Mouse (Mus musculus) embryonic fibroblast, embryonic 13.5 days (primary cell): Measurements from ENCODE around the gene Mpo. TPM values are rescaled to one million over a fixed set of nuclear protein-coding genes. Genes with fewer than 3 reads are reported as not detected.
A peak's percentile ranks its signal among the peaks of the same experiment; 100 is the strongest.

Experiments used
- H3K27ac ChIP-seq: 2 replicates; pipeline ENCODE4 v1.5.1; 2012; ENCODE audit warnings: low read length, control low read depth, inconsistent platforms; ENCODE audit not compliant: insufficient read depth
- H3K4me1 ChIP-seq: 2 replicates; pipeline ENCODE4 v1.6.1; 2011; ENCODE audit warnings: low read length; ENCODE audit not compliant: control insufficient read depth, insufficient read depth
- H3K4me3 ChIP-seq: 2 replicates; pipeline ENCODE4 v1.5.1; 2011; ENCODE audit warnings: mild to moderate bottlenecking, control low read depth, low read length; ENCODE audit not compliant: insufficient read depth
- CTCF ChIP-seq: IDR thresholded peaks from 2 replicates; pipeline ENCODE4 v1.5.1; 2011; ENCODE audit warnings: mild to moderate bottlenecking, control low read depth, low read length, moderate library complexity, borderline replicate concordance; ENCODE audit not compliant: insufficient read depth
- POLR2A ChIP-seq: IDR thresholded peaks from 2 replicates; pipeline ENCODE4 v1.6.1; 2011; ENCODE audit warnings: low read depth, mild to moderate bottlenecking, control low read depth, low read length, moderate library complexity
- polyA plus RNA-seq: library from polyadenylated mRNA; stranded (reverse); fragments of >200 nt; gene quantifications from 2 replicates; pipeline ENCODE4 v1.2.4, GENCODE M21; 2011; ENCODE audit warnings: low read depth; ENCODE audit not compliant: missing spikeins, insufficient read length

Mpo gene
- polyA plus RNA-seq, 1 experiment: not detected

- no peak overlapping the region for H3K4me3 ChIP-seq
- H3K27ac ChIP-seq: no peak overlapping the region
- no peaks in the 10 kb centered on the region for H3K4me1 ChIP-seq
- TF ChIP-seq CTCF: no peak
- no peak for TF ChIP-seq POLR2A
Observed at GRCm38 (mm10) chr11:87790088-87790487, 3.3 kb upstream of the Mpo start.

DNA sequence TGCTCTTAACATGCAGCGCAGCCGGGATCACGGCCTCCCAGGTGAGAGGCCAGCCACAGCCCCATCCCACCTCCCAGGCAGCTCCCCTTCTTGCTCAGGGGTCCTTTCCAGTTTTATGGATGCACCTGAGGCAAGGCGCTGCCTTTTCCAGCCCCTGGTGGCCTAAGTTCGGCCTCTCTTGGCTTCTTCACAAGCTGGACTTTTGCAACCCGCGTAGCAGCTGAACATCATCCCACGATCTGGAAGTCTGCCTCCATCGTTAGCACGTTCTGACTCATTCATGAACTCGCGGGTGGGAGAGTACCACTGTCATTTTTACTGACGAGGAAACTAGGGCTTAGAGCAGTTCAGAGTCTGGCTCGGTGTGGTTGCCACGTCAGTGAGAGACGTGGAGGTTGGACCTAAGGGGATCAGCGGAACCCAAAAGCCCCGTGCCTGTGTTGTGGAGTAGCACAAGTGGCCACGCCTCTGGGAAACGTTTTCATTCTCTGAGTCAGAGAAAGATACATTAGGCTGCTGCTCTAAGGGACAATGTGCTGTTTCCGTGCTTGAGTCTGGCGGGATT, 8.4 kb downstream of the Mpo start:
- no peaks in the 10 kb centered on the region for H3K4me1 ChIP-seq
- no peak overlapping the region for H3K4me3 ChIP-seq
- no peak overlapping the region for H3K27ac ChIP-seq
- no peak for TF ChIP-seq POLR2A
- no peak for TF ChIP-seq CTCF

DNA sequence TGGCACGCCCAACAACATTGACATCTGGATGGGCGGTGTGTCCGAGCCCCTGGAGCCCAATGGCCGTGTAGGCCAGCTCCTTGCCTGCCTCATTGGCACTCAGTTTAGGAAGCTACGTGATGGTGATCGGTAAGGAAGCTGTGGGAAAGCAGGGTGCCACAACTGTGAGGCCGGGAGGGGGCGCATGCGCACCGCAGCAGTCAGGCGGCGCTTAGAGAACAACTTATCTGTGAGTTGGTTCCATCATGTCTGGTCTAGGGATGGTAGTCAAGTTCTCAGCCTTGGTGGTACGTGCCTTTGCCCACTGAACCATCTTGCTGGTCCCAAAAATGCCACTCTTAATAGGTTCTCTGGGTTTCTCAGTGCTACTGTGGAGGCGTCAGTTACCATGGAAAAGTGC, 9.2 kb downstream of the Mpo start:
- no peak overlapping the region for H3K27ac ChIP-seq
- no peak for TF ChIP-seq POLR2A
- TF ChIP-seq CTCF: peak; percentile 53; the same call in 1 of the 2 replicates

GRCm38 (mm10) chr11:87805448-87805847, 12.1 kb downstream of the Mpo start:
- TF ChIP-seq CTCF: no peak
- no peaks in the 10 kb centered on the region for H3K4me1 ChIP-seq
- no peak overlapping the region for H3K4me3 ChIP-seq
- no peak overlapping the region for H3K27ac ChIP-seq

More for the DNA sequence above, 9.2 kb downstream of the Mpo start:
- Histone ChIP-seq H3K4me3 (no peak overlapping the region), H3K4me1 (no peaks in the 10 kb centered on the region)

DNA sequence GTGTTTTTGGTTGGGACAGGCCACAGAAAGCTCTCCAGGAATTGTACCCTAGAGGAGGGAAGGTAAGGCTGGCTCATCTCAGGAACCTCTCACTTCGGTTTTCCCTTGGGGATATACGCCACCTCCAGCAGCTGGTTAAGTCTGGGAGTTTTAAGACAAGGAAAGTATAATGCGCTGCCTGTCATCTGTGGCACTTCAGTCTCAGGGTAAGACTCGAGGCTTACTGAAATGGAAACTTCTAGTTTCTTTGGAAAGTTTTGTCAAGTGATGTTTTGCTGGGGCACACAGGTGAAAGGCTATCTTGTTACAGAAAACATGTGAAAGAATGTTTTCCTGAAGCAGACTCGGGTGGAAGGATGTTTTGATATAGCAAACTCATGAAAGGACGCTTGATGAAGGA, 14.1 kb downstream of the Mpo start:
- TF ChIP-seq CTCF (no peak), POLR2A (no peak)
- H3K27ac ChIP-seq: no peak overlapping the region
- H3K4me3 ChIP-seq: no peak overlapping the region
- H3K4me1 ChIP-seq: no peaks in the 10 kb centered on the region

GRCm38 (mm10) chr11:87808236-87808635, 14.9 kb downstream of the Mpo start:
- Histone ChIP-seq H3K4me3 (no peak overlapping the region), H3K27ac (no peak overlapping the region), H3K4me1 (no peaks in the 10 kb centered on the region)
- TF ChIP-seq POLR2A (no peak), CTCF (no peak)

DNA sequence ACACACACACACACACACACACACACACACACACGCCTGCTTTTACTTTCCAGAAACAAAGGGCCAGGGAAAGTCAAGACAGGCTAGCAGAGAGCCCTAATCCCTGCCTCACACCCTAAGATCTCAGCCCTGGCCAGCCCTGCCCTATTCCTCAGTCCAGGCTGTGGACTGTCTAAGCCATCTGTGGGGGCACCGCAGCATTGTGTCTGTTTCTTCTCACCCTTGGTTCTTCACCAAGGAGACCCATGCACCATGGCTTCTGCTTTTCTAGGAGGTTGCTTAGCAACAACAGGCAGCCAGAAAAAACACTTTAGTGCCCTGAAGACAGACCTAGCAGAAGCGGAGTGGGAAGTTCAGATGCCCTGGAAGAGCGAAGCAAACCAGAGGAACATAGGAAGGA, 18.0 kb downstream of the Mpo start:
- Histone ChIP-seq H3K4me1 (no peaks in the 10 kb centered on the region), H3K4me3 (no peak overlapping the region), H3K27ac (no peak overlapping the region)
- TF ChIP-seq POLR2A: no peak
- no peak for TF ChIP-seq CTCF

DNA sequence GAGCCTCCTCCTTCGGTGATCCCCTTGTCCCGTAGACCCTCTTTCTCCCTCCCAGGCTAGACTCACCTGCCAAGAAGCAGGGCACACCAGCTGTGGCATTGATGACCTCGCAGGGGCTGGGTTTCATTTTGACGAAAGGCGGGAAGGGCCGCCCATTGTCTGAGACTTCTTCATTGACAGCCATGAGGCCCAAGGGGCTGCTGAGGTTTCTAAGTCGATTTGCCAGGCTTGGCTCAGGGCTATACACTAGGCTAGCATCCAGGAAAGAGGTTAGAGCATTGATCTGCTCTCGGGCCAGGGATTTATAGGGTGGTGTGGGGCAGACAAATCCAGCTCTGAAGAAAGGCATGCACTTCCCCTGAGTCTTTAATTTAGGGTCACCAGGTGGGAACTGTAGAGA, 21.4 kb downstream of the Mpo start:
- H3K4me3 ChIP-seq: no peak overlapping the region
- no peak for TF ChIP-seq CTCF
- TF ChIP-seq POLR2A: no peak
- no peaks in the 10 kb centered on the region for H3K4me1 ChIP-seq
- no peak overlapping the region for H3K27ac ChIP-seq

DNA sequence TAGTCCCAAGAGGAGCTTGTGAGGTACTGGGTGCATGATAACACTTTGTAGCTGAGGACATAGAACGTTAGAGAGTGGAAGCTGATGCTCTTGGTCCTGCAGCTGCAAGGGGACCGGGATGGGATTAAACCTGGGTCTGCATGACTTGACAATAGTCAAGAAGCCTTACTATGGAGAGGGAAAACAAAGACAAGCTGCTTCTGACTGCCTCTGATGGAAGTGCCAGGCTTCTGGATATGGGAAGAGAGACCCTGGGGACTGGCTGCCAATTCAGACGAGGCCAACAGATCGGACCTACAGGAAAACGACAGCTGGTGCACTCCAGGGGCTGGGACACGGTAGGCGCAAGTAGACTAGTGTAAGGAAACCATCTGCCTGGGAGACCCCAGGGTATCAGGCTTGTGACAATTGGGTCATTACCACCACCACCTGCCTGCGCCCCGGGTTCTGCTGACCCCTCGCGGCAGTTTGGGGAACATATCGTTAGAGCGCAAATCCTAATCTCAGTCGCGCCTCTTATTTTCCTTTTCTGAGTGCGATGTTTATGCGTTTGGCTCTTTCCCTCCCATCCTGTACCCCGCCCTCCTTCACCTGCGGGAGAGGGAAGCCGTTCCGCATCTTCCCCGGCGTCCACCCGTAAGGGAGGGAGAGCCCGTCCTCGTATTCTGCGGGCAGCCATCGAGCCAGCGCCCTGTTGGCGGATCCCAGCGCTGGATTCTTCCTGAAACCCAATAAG, 23.5 kb downstream of the Mpo start:
- no peak for TF ChIP-seq POLR2A
- TF ChIP-seq CTCF: peak; percentile 61; the same call in 1 of the 2 replicates
- no peaks in the 10 kb centered on the region for H3K4me1 ChIP-seq
- peak overlapping the region; percentile 29 for H3K4me3 ChIP-seq
- no peak overlapping the region for H3K27ac ChIP-seq

DNA sequence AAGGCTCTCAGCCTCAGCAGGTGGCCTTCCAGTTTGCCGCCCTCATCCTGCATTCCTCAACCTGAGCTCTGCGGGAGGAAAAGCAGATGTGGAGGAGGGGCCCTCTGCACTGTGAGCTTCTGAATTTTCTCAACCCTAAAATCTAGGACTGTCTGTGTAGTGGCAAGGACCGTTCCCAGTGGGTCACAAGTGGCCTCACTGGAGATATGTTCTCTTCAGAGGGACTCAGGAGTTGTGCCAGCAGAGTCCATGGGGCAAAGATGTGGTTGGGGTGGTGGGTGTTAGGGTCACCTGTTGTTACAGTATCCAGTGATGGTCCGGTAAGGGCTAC, 24.0 kb downstream of the Mpo start:
- TF ChIP-seq POLR2A (no peak), CTCF (no peak)
- Histone ChIP-seq H3K4me1 (no peaks in the 10 kb centered on the region), H3K27ac (no peak overlapping the region), H3K4me3 (no peak overlapping the region)
